Mouse (Mus musculus) heart, embryonic 11.5 days (tissue): Measurements from ENCODE around the gene Mmd. TPM values are rescaled to one million over a fixed set of nuclear protein-coding genes. Genes with fewer than 3 reads are reported as not detected.
A peak's percentile ranks its signal among the peaks of the same experiment; 100 is the strongest.

Source experiments
- ATAC-seq: fragments of 200-750 bp; cut with Nextera tagmentation; replicated peaks from 2 replicates; pipeline ENCODE4 v1.8.0; 2017; ENCODE audit warnings: moderate library complexity; ENCODE audit not compliant: insufficient number of reproducible peaks, low FRiP score, low TSS enrichment
- H3K27ac ChIP-seq: fragments of 300-500 bp; sonication (generic); 2 replicates; pipeline ENCODE4 v1.5.1; 2014; ENCODE audit warnings: mild to moderate bottlenecking, low read depth, low read length
- H3K27me3 ChIP-seq: fragments of 300-500 bp; sonication (generic); 2 replicates; pipeline ENCODE4 v1.6.1; 2014; ENCODE audit warnings: mild to moderate bottlenecking, low read length, mixed read lengths; ENCODE audit not compliant: control insufficient read depth, insufficient read depth
- H3K36me3 ChIP-seq: fragments of 300-500 bp; sonication (generic); 2 replicates; pipeline ENCODE4 v1.6.1; 2014; ENCODE audit warnings: mild to moderate bottlenecking, low read length, moderate library complexity, mixed read lengths; ENCODE audit not compliant: control insufficient read depth, insufficient read depth
- H3K4me1 ChIP-seq: fragments of 300-500 bp; sonication (generic); 2 replicates; pipeline ENCODE4 v1.6.1; 2014; ENCODE audit warnings: low read length; ENCODE audit not compliant: control insufficient read depth, insufficient read depth
- H3K4me2 ChIP-seq: fragments of 300-500 bp; sonication (generic); 2 replicates; pipeline ENCODE4 v1.6.1; 2014; ENCODE audit warnings: mild to moderate bottlenecking, moderate library complexity
- H3K4me3 ChIP-seq: fragments of 300-500 bp; sonication (generic); 2 replicates; pipeline ENCODE4 v1.5.1; 2014; ENCODE audit warnings: low read depth, low read length
- H3K9ac ChIP-seq: fragments of 300-500 bp; sonication (generic); 2 replicates; pipeline ENCODE4 v1.6.1; 2014; ENCODE audit warnings: mild to moderate bottlenecking, low read depth, low read length, moderate library complexity
- H3K9me3 ChIP-seq: fragments of 300-500 bp; sonication (generic); replicated peaks from 2 replicates; pipeline ENCODE4 v1.6.1; 2016; ENCODE audit warnings: low read length; ENCODE audit not compliant: control insufficient read depth
- WGBS: fragments of 180-500 bp; shearing (Covaris S2); extraction: QIAGEN DNeasy Blood & Tissue Kit; methylation state at CpG from one replicate; pipeline ENCODE4 v1.1.7; 2014; ENCODE audit not compliant: insufficient replicate concordance; 5-methylcytosine and 5-hydroxymethylcytosine counted together
- polyA plus RNA-seq: library from polyadenylated mRNA; unstranded; fragments of >200 nt; fragmentation: Nextera tagmentation; extraction: Ambion mirVana; gene quantifications from 2 replicates; pipeline ENCODE4 v1.2.1, GENCODE M21; 2014

Mmd gene
- 76.1 and 93.0 TPM in 2 replicates for polyA plus RNA-seq

DNA sequence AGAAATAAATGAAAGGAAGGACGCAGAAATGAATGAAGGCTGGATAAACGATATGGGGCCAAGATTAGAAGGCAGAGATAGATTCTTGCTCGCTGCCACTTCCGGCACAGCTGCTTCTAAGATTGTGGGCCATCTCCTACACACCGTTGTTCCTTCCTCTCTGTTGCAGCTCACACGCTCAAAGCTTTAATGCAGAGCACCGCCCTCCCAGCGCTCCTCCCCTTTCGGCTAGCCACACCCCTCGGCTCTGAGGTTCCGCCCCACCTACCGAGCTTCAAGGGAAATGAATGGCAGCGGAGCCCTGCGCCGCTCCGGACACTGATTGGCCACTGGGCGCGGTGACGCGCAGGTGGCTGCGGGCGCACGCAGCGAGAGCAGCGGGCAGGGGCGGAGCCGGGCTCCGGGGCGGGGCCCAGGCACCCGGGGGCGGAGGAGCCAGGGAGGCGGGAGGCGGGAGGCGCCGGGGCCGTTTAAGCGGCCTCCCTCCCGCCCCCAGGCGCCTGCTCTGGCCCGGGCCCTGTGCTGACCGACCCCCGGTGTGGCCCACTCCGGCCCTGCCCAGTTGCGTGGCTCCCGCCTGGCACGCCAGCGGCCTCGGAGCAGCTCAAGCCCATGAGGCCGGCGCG lies at the start of gene Mmd:
Mmd (plus strand) TSS at position 432 of the 626 bp plus-strand sequence.
- Histone ChIP-seq H3K27ac (peak within 1 kb of the TSS; percentile 89), H3K36me3 (no peaks in the 10 kb centered on the region), H3K4me2 (peak within 1 kb of the TSS; percentile 81), H3K4me3 (peak within 1 kb of the TSS; percentile 87), H3K27me3 (no peaks in the 10 kb centered on the region), H3K4me1 (peaks cover 22% of the 10 kb centered on the region), H3K9ac (peak within 1 kb of the TSS; percentile 90), H3K9me3 (no peaks in the 10 kb centered on the region)
- ATAC-seq = peak; percentile 99
- under 1% methylated on average over 36 of the region's 51 CpGs for WGBS

DNA sequence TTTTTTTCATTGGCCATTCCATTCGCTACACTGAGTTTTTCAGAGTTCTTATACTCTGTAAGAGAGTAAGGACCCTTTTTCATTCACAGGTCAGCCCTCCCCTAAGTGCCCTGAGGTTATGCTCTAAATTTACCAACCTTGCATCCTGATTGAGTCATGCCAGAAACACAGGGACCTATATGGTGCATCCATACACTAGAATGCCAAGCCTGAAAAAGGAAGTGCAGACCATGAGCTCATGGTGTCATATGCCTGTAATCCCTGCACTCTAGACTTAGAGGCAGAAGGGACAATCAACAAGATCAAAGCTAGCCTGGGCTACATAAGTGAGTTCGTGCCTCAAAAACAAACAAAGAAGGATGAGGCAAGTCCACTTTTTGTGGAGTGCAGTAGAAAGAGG lies 48.4 kb upstream of the Mmd start:
- WGBS = 83% methylated on average over 2 of the region's 2 CpGs
- H3K9me3 ChIP-seq = no peaks in the 10 kb centered on the region
- no peak overlapping the region for H3K27ac ChIP-seq
- no peak overlapping the region for H3K4me2 ChIP-seq
- H3K9ac ChIP-seq = no peak overlapping the region
- peaks cover 6% of the 10 kb centered on the region; the same call in 1 of the 2 replicates for H3K4me1 ChIP-seq
- ATAC-seq = no peak
- H3K36me3 ChIP-seq = no peaks in the 10 kb centered on the region
- H3K27me3 ChIP-seq = no peaks in the 10 kb centered on the region
- H3K4me3 ChIP-seq = no peak overlapping the region

GRCm38 (mm10) chr11:90214246-90214645 lies 35.0 kb upstream of the Mmd start:
- no peak overlapping the region for H3K9ac ChIP-seq
- no peaks in the 10 kb centered on the region for H3K36me3 ChIP-seq
- no peak for ATAC-seq
- H3K4me2 ChIP-seq = no peak overlapping the region
- no peak overlapping the region for H3K27ac ChIP-seq
- 80% methylated on average over 7 of the region's 7 CpGs for WGBS
- H3K4me3 ChIP-seq = no peak overlapping the region
- H3K27me3 ChIP-seq = no peaks in the 10 kb centered on the region
- no peaks in the 10 kb centered on the region for H3K4me1 ChIP-seq
- no peaks in the 10 kb centered on the region for H3K9me3 ChIP-seq

DNA sequence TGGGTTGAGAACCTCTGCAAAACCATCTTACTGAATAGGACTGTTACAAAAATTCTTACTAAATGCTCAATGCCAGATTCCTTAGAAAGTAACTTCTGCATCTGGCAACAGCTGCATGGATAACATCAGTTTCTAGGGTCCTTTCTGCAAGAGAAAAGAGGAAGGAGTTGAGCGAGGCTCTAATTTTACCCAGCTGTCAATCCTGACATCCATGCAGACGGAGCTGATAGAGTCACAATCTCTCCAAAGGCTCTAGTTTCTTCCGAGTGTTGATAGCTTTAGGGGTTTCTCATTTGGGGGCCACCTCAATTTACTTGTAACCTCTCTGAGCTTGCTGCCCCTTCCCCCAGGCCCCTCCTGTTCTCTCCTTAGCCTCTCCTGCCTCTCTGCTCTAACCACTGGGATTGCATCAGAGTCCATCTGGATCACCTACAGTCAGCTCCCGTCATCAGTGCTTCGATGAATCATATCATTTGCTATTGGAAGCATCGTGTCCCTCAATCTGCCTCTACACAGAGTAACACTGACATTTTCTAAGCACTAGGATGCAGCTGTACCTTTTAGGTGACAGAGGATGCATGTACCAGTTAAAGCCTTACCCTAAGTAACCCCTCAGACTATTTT lies 29.1 kb upstream of the Mmd start:
- Histone ChIP-seq H3K27ac (no peak overlapping the region), H3K9ac (no peak overlapping the region), H3K4me1 (0 out of 2 replicates have a peak, but pooled peaks cover 2% of the 10 kb centered on the region), H3K27me3 (no peaks in the 10 kb centered on the region), H3K4me2 (no peak overlapping the region), H3K36me3 (no peaks in the 10 kb centered on the region), H3K4me3 (no peak overlapping the region), H3K9me3 (no peaks in the 10 kb centered on the region)
- no peak for ATAC-seq
- 39% methylated on average over 6 of the region's 6 CpGs for WGBS

DNA sequence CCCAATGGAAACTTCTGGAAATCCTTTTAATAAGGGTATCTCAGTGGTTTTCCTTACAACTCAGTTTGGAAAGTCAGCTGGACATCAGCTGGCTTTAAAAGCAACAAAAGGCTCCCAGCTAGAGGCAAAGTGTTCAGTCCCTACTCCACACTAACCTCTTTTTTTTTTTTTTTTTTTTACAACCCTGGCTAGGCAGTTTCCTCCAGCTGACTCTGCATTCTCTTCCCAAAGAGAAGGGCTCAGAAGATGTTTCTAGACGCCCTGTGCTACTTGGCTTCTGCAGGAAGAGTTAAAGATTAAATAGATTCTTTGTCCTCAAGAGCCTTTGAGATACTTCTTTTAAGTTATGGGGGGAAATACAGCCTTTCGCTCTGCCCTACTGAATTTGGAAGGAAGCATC lies 28.5 kb upstream of the Mmd start:
- 37% methylated on average over 2 of the region's 2 CpGs for WGBS
- no peaks in the 10 kb centered on the region for H3K27me3 ChIP-seq
- no peak overlapping the region for H3K4me3 ChIP-seq
- no peak overlapping the region for H3K27ac ChIP-seq
- ATAC-seq = no peak
- 0 out of 2 replicates have a peak, but pooled peaks cover 2% of the 10 kb centered on the region for H3K4me1 ChIP-seq
- H3K36me3 ChIP-seq = no peaks in the 10 kb centered on the region
- no peaks in the 10 kb centered on the region for H3K9me3 ChIP-seq
- H3K4me2 ChIP-seq = no peak overlapping the region
- H3K9ac ChIP-seq = no peak overlapping the region

DNA sequence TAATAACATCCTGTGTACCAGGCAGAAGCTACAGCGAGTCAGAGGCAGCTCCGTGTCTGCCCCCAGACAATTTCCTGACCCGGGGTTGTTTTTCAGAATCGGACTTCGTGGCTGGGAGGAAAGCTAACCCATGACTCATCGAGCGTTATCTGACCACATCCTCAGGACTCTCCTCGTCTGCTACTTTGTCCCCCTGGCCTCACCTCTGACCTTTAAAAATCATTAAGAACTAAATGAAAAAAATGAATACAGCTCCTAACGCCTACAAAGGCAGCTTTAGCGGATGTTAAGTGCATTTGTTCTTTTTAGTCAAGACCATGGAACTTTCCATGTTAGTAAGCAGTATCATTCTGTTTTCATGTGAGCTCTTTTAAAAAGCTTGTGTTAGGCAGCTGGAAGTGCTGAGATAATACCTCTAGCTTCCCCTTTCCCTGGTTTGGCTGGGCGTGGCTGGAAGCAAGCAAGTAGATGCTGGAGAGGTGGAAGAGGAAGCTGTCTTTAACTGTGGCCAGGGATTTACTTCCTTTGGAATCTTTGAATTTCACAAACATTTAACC lies 24.3 kb upstream of the Mmd start:
- no peaks in the 10 kb centered on the region for H3K36me3 ChIP-seq
- H3K27ac ChIP-seq = no peak overlapping the region
- WGBS = 19% methylated on average over 11 of the region's 11 CpGs
- no peak overlapping the region for H3K4me3 ChIP-seq
- H3K4me2 ChIP-seq = 0 out of 2 replicates have a peak overlapping the region, but pooled peaks have one; percentile 3
- no peak; the same call in 1 of the 2 replicates for ATAC-seq
- no peaks in the 10 kb centered on the region for H3K27me3 ChIP-seq
- no peak overlapping the region for H3K9ac ChIP-seq
- peaks cover 7% of the 10 kb centered on the region for H3K4me1 ChIP-seq
- H3K9me3 ChIP-seq = no peaks in the 10 kb centered on the region

DNA sequence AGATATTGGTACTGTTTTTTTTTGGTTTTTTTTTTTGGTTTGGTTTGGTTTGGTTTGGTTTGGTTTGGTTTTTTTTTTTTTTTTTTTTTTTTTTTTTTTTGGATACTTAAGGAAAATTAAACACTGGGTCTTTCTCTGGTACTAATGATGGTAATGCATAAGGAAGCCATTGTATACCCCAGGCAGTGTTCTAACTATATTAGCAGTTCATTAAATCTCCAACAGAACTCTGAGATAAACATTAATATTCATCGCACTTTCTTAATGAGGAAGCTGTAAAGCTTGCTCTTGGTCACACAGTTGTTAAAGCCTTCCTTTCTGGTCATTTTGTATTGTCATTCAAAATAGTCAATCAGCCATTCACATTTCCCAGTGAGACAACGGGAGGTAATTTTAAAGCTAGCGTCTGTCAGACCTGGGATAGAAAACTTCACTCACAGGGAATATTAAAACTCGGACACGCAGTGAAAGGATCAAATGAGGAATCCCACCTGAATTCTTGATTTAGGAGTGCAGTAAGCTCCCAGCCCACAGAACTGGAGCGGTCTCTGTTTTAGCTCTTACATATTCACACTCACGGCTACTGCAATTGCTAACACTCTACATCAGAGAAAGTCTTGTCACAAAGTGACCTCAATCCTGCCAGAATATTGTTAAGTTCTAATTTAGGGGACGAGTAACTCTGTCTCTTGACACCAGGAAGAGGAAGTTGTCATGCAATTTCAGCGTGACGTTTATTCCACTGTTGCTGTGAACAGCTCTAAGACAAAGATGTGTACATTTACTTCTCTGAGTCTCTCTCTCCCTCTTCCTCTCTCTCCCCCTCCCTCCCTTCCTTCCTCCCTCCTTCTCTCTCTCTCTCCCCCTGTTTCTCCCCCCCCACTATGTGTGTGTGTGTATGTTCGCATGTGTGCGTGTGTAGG lies 22.0 kb upstream of the Mmd start:
- H3K9me3 ChIP-seq = no peaks in the 10 kb centered on the region
- H3K4me3 ChIP-seq = no peak overlapping the region
- H3K4me1 ChIP-seq = peaks cover 17% of the 10 kb centered on the region
- H3K9ac ChIP-seq = no peak overlapping the region
- H3K27ac ChIP-seq = no peak overlapping the region
- H3K27me3 ChIP-seq = no peaks in the 10 kb centered on the region
- no peak for ATAC-seq
- WGBS = 73% methylated on average over 12 of the region's 12 CpGs
- H3K4me2 ChIP-seq = no peak overlapping the region
- no peaks in the 10 kb centered on the region for H3K36me3 ChIP-seq

DNA sequence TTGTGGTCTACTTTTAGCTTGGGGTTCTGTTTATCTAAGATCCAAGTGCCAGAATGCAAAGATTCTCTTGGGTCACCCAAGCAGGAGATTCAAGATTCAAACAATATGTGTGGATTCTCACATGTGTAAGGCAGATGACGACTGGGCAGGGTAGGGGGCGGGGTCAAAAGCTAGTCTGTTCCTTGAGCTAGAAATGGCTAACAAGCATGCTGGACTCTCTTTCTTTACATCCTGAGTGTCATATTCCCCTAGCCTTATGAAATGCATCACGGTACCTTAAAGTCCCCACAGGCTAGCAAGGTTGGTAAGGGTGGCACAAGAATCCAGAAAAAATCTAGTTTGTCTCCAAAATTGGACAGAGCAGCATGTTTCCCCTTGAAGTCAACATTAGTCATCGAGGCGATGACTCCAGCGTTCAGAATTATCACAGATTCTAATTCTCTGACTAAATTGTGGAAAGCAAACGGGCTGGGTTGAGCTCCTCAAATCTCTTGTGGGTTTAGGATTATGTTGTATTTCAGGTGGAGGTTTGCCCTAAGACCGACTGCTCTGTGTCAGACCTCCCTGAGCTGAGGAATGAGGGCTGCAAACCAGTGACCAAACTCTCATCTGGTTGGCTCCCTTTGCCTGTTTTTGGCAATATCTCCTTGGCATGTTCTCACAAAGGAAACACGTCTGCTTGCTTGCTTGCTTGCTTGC lies 20.9 kb upstream of the Mmd start:
- H3K4me1 ChIP-seq = peaks cover 20% of the 10 kb centered on the region
- ATAC-seq = no peak
- 80% methylated on average over 9 of the region's 9 CpGs for WGBS

More for the DNA sequence above, 20.9 kb upstream of the Mmd start:
- H3K9ac ChIP-seq = no peak overlapping the region
- no peak overlapping the region for H3K4me2 ChIP-seq
- no peaks in the 10 kb centered on the region for H3K9me3 ChIP-seq
- H3K27ac ChIP-seq = no peak overlapping the region
- H3K27me3 ChIP-seq = no peaks in the 10 kb centered on the region
- no peaks in the 10 kb centered on the region for H3K36me3 ChIP-seq
- H3K4me3 ChIP-seq = no peak overlapping the region
